Mouse (Mus musculus): ENCODE data around the gene Susd1.

GRCm38 (mm10) chr4:59322056-59322455 lies 116.4 kb downstream of the Susd1 start:
- TF ChIP-seq CTCF (IDR thresholded peaks at IDR 0.05 in 2 of 3, conservative IDR thresholded peaks at IDR 0.05 in 1 of 3; ENCODE audit: control insufficient read depth in 1 of 3, insufficient read depth in 1 of 3, low read depth in 2 of 3, low read length in 3 of 3, poor library complexity in 1 of 3, severe bottlenecking in 1 of 3) (no peak), MYC (IDR thresholded peaks at IDR 0.05; ENCODE audit: low read depth, low read length) (no peak)

All from MEL (cell line).